Mouse (Mus musculus) limb, embryonic 14.5 days (tissue): ENCODE results near the gene Hdac1. TPM values are rescaled to one million over a fixed set of nuclear protein-coding genes. Genes with fewer than 3 reads are reported as not detected.

Source experiments
- ATAC-seq: fragments of 200-750 bp; cut with Nextera tagmentation; 2 replicates; pipeline ENCODE4 v1.8.0; 2017; ENCODE audit warnings: low read depth, moderate number of reproducible peaks, moderate TSS enrichment; ENCODE audit not compliant: low FRiP score
- DNase-seq: peaks from one replicate; pipeline ENCODE4 v3.0.0-alpha.2; 2015; ENCODE audit warnings: low spot score
- H3K27ac ChIP-seq: fragments of 300-500 bp; sonication (generic); replicated peaks from 2 replicates; pipeline ENCODE4 v1.5.1; 2014; ENCODE audit warnings: low read depth, mild to moderate bottlenecking, low read length, moderate library complexity, mixed read lengths
- H3K27me3 ChIP-seq: fragments of 300-500 bp; sonication (generic); 2 replicates; pipeline ENCODE4 v1.6.1; 2014; ENCODE audit warnings: low read length, mixed read lengths; ENCODE audit not compliant: control insufficient read depth, insufficient read depth
- H3K36me3 ChIP-seq: fragments of 300-500 bp; sonication (generic); 2 replicates; pipeline ENCODE4 v1.6.1; 2014; ENCODE audit warnings: mild to moderate bottlenecking, low read length, moderate library complexity, mixed read lengths; ENCODE audit not compliant: control insufficient read depth, insufficient read depth
- H3K4me1 ChIP-seq: fragments of 300-500 bp; sonication (generic); 2 replicates; pipeline ENCODE4 v1.6.1; 2014; ENCODE audit warnings: antibody characterized with exemption, low read length, mixed read lengths; ENCODE audit not compliant: control insufficient read depth, insufficient read depth
- H3K4me2 ChIP-seq: fragments of 300-500 bp; sonication (generic); replicated peaks from 2 replicates; pipeline ENCODE4 v1.6.1; 2014; ENCODE audit warnings: low read depth, mild to moderate bottlenecking, low read length, moderate library complexity; ENCODE audit not compliant: severe bottlenecking
- H3K4me3 ChIP-seq: fragments of 300-500 bp; sonication (generic); replicated peaks from 2 replicates; pipeline ENCODE4 v1.5.1; 2014; ENCODE audit warnings: low read length
- H3K9ac ChIP-seq: fragments of 300-500 bp; sonication (generic); 2 replicates; pipeline ENCODE4 v1.6.1; 2014; ENCODE audit warnings: mild to moderate bottlenecking, low read depth, low read length, moderate library complexity; ENCODE audit not compliant: severe bottlenecking
- H3K9me3 ChIP-seq: fragments of 300-500 bp; sonication (generic); 2 replicates; pipeline ENCODE4 v1.6.1; 2016; ENCODE audit warnings: low read length; ENCODE audit not compliant: control insufficient read depth
- POLR2A ChIP-seq: fragments of 200-500 bp; IDR thresholded peaks from 2 replicates; pipeline ENCODE4 v1.8.0; 2012; ENCODE audit warnings: inconsistent platforms, mild to moderate bottlenecking, moderate library complexity, borderline replicate concordance; ENCODE audit not compliant: insufficient read depth, insufficient read length; ENCODE audit errors: extremely low read depth
- WGBS: fragments of 180-500 bp; shearing (Covaris S2); extraction: QIAGEN DNeasy Blood & Tissue Kit; methylation state at CpG from one replicate; pipeline ENCODE4 v1.1.7; 2014; 5-methylcytosine and 5-hydroxymethylcytosine counted together
- polyA plus RNA-seq, 2 experiments: library from polyadenylated mRNA; depleted of rRNA in 1 of 2; stranded (reverse) in 1 of 2; unstranded in 1 of 2; fragments of >200 nt; fragmentation: Nextera tagmentation in 1 of 2; extraction: Ambion mirVana in 1 of 2; gene quantifications; 2 replicates each; pipeline versions ENCODE4 v1.2.1 to v1.2.3; 2012 to 2014

Hdac1 gene
- polyA plus RNA-seq, 2 experiments: 201 to 209 TPM

DNA sequence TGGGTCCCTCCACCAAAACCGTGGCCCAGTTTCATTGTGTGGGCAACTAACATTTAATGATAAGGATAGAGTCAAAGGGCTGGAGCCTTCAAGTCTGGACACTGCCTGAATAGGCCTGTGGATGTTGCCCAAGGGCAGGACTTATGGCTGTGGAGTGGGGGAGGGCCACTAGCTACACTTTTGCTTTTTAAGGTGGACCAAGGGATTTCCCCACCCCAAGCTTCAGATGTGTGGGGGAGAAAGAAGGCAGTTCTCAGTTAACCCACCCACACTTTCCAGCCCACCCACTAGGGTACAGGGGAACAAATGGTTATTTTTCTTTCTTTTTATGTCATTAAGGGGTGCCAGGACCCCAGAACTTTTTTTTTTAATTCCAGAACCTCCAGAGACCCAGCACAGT lies 41.9 kb upstream of the Hdac1 start:
- ATAC-seq: no peak
- Histone ChIP-seq H3K27ac (0 out of 2 replicates have a peak overlapping the region, but pooled peaks have one; percentile 38), H3K27me3 (no peaks in the 10 kb centered on the region), H3K36me3 (no peaks in the 10 kb centered on the region), H3K4me3 (peak overlapping the region; percentile 47), H3K4me1 (peaks cover 4% of the 10 kb centered on the region; the same call in 1 of the 2 replicates), H3K9ac (peak overlapping the region; percentile 64; the same call in 1 of the 2 replicates), H3K9me3 (no peaks in the 10 kb centered on the region), H3K4me2 (peak overlapping the region; percentile 81)
- WGBS: 48% methylated on average over 1 of the region's 1 CpGs
- no peak for TF ChIP-seq POLR2A
- DNase-seq: no peak

DNA sequence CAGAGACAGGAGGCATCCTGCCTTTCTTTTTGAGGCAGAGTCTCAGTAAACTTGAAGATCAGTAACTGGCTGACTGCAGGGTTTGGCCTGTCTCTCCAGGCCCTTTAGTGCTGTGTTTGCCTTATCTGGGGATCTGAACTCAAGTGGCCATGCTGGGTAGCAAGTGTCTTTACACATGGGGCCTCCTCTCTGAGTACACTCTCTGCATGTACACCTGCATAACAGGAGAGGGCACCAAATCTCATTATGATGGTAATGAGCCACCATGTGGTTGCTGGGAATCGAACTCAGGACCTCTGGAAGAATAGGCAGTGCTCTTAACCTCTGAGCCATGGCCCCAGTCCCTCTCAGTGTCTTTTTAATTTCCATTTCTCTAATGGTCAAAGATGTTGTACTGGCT lies 39.7 kb upstream of the Hdac1 start:
- Histone ChIP-seq H3K4me3 (no peak overlapping the region), H3K4me2 (no peak overlapping the region), H3K9ac (no peak overlapping the region), H3K36me3 (no peaks in the 10 kb centered on the region), H3K4me1 (peaks cover 4% of the 10 kb centered on the region; the same call in 1 of the 2 replicates), H3K27ac (no peak overlapping the region), H3K9me3 (no peaks in the 10 kb centered on the region), H3K27me3 (no peaks in the 10 kb centered on the region)
- DNase-seq (no peak), ATAC-seq (no peak)
- no peak for TF ChIP-seq POLR2A
- WGBS: 91% methylated on average over 1 of the region's 1 CpGs

DNA sequence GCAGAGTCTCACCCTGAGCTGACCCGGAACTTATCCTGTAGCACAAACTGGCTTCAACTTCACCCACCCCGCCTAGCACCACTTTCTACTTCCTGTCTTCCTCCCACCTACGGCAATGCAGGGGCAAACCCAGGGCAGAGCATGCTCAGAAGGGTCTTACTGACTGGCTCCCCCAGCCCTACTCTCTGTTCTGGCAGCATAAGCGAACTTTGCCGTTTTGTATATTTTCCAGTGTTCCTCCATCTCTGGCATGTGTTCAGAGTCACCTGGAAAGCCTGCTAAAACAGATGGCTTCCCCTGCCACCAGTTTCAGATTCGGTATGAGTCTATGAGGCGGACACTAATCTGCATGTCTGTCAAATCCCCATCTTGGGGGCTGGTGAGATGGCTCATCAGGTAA lies 37.8 kb upstream of the Hdac1 start:
- no peaks in the 10 kb centered on the region for H3K36me3 ChIP-seq
- 64% methylated on average over 7 of the region's 7 CpGs for WGBS
- H3K27me3 ChIP-seq: no peaks in the 10 kb centered on the region
- no peak for TF ChIP-seq POLR2A
- H3K4me1 ChIP-seq: peaks cover 4% of the 10 kb centered on the region; the same call in 1 of the 2 replicates
- H3K27ac ChIP-seq: no peak overlapping the region
- H3K4me2 ChIP-seq: no peak overlapping the region
- no peaks in the 10 kb centered on the region for H3K9me3 ChIP-seq
- DNase-seq: no peak
- ATAC-seq: no peak
- no peak overlapping the region for H3K4me3 ChIP-seq
- H3K9ac ChIP-seq: no peak overlapping the region

DNA sequence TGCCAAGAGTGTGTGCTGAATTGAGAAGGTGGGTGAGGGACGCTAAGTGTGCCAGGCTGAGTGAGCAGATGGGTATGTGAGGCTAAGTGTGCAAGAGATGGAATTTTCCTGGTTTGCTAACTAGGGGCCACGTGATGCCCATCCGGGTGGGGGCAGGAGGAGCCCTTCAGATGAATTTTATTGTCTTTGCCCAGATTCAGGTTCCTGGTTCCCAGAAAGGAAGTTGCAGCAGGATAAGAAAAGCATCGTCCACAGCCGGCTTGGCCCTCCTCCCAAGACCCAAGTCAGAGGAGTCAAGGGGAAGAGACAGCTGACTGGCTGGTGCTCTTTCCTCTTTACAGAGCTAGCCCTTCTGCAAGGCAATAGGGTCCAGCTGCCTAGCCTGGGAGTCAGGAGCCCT lies 36.0 kb upstream of the Hdac1 start, which contains the start of gene Fam167b:
Fam167b (minus strand) TSS at position 84 of the 400 bp plus-strand sequence.
- Histone ChIP-seq H3K9me3 (no peaks in the 10 kb centered on the region), H3K4me3 (no peak within 1 kb of the TSS), H3K9ac (no peak within 1 kb of the TSS), H3K36me3 (no peaks in the 10 kb centered on the region), H3K4me1 (no peaks in the 10 kb centered on the region; the same call in 1 of the 2 replicates), H3K4me2 (no peak within 1 kb of the TSS), H3K27ac (no peak within 1 kb of the TSS), H3K27me3 (no peaks in the 10 kb centered on the region)
- DNase-seq: no peak
- no peak for TF ChIP-seq POLR2A
- no peak for ATAC-seq
- 90% methylated on average over 5 of the region's 5 CpGs for WGBS

DNA sequence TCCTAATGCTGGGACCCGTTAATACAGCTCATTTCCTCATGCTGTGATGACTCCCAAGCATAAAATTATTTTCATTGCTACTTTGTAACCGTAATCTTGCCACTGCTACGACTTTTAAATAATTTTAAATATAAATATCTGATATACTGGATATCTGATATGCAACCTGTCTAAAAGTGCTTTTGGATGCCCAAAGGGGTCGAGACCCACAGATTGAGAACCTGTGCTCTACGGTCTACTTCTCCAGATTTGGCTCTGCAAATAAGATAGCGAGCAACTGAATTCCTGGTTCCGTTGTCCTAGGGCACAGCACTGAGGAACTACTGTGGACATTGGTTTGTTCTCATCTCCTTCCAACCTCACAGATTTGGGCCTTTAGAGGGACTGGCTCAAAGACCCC lies 35.2 kb upstream of the Hdac1 start:
- no peak overlapping the region for H3K27ac ChIP-seq
- no peak overlapping the region for H3K4me3 ChIP-seq
- no peaks in the 10 kb centered on the region for H3K9me3 ChIP-seq
- H3K4me1 ChIP-seq: no peaks in the 10 kb centered on the region; the same call in 1 of the 2 replicates
- ATAC-seq: no peak
- H3K4me2 ChIP-seq: no peak overlapping the region
- no peak for TF ChIP-seq POLR2A
- H3K27me3 ChIP-seq: no peaks in the 10 kb centered on the region
- WGBS: 78% methylated on average over 7 of the region's 7 CpGs
- DNase-seq: no peak
- no peak overlapping the region for H3K9ac ChIP-seq
- no peaks in the 10 kb centered on the region for H3K36me3 ChIP-seq
